Mouse (Mus musculus) heart, postnatal 0 days (tissue): Measurements from ENCODE around the gene Tff3. TPM values are rescaled to one million over a fixed set of nuclear protein-coding genes. Genes with fewer than 3 reads are reported as not detected.

Experiments used
- ATAC-seq: fragments of 200-750 bp; cut with Nextera tagmentation; 2 replicates; pipeline ENCODE4 v1.8.0; 2017; ENCODE audit warnings: low read depth, moderate number of reproducible peaks, moderate library complexity; ENCODE audit not compliant: insufficient read depth
- DNase-seq: peaks from one replicate; pipeline ENCODE4 v3.0.0-alpha.2; 2016; ENCODE audit warnings: low spot score
- H3K27ac ChIP-seq: fragments of 300-500 bp; sonication (generic); 2 replicates; pipeline ENCODE4 v1.5.1; 2014; ENCODE audit warnings: low read depth, mild to moderate bottlenecking
- H3K27me3 ChIP-seq: fragments of 300-500 bp; sonication (generic); 2 replicates; pipeline ENCODE4 v1.6.1; 2014; ENCODE audit warnings: low read length, mixed read lengths; ENCODE audit not compliant: control insufficient read depth, insufficient read depth
- H3K36me3 ChIP-seq: fragments of 300-500 bp; sonication (generic); replicated peaks from 2 replicates; pipeline ENCODE4 v1.6.1; 2014; ENCODE audit warnings: low read length, mixed read lengths; ENCODE audit not compliant: control insufficient read depth, insufficient read depth
- H3K4me1 ChIP-seq: fragments of 300-500 bp; sonication (generic); 2 replicates; pipeline ENCODE4 v1.6.1; 2014; ENCODE audit warnings: antibody characterized with exemption; ENCODE audit not compliant: control insufficient read depth, insufficient read depth
- H3K4me2 ChIP-seq: fragments of 300-500 bp; sonication (generic); 2 replicates; pipeline ENCODE4 v1.6.1; 2014; ENCODE audit warnings: low read depth, mild to moderate bottlenecking, low read length, moderate library complexity
- H3K4me3 ChIP-seq: fragments of 300-500 bp; sonication (generic); 2 replicates; pipeline ENCODE4 v1.5.1; 2014; ENCODE audit warnings: low read depth, low read length
- H3K9ac ChIP-seq: fragments of 300-500 bp; sonication (generic); replicated peaks from 2 replicates; pipeline ENCODE4 v1.6.1; 2014; ENCODE audit warnings: low read depth, low read length, mixed read lengths
- H3K9me3 ChIP-seq: fragments of 300-500 bp; sonication (generic); replicated peaks from 2 replicates; pipeline ENCODE4 v1.6.1; 2016; ENCODE audit warnings: low read length; ENCODE audit not compliant: control insufficient read depth
- CTCF ChIP-seq: IDR thresholded peaks from 2 replicates; pipeline ENCODE4 v1.5.1; 2016; ENCODE audit warnings: antibody characterized with exemption, control low read depth, low read depth
- EP300 ChIP-seq: IDR thresholded peaks from 2 replicates; pipeline ENCODE4 v1.6.1; 2016; ENCODE audit warnings: antibody characterized with exemption, low read depth
- WGBS: fragments of 180-500 bp; shearing (Covaris S2); extraction: QIAGEN DNeasy Blood & Tissue Kit; methylation state at CpG from one replicate; pipeline ENCODE4 v1.1.7; 2014; 5-methylcytosine and 5-hydroxymethylcytosine counted together
- polyA plus RNA-seq: library from polyadenylated mRNA; unstranded; fragments of >200 nt; fragmentation: Nextera tagmentation; extraction: Ambion mirVana; gene quantifications from 2 replicates; pipeline ENCODE4 v1.2.1, GENCODE M21; 2015
- total RNA-seq: library from RNA; depleted of rRNA; stranded (reverse); fragments of >200 nt; gene quantifications from 2 replicates; pipeline ENCODE4 v1.2.3, GENCODE M21; 2014; ENCODE audit warnings: low replicate concordance; rRNA removed

Gene Tff3
- not detected in 2 replicates for total RNA-seq
- polyA plus RNA-seq = not detected in 2 replicates

- WGBS = 26% methylated on average over 2 of the region's 2 CpGs
- Histone ChIP-seq H3K4me1 (no peaks in the 10 kb centered on the region), H3K4me3 (no peak within 1 kb of the TSS), H3K9me3 (no peaks in the 10 kb centered on the region), H3K27ac (no peak within 1 kb of the TSS), H3K27me3 (no peaks in the 10 kb centered on the region), H3K4me2 (no peak within 1 kb of the TSS), H3K36me3 (no peaks in the 10 kb centered on the region), H3K9ac (no peak within 1 kb of the TSS)
- no peak for TF ChIP-seq EP300
- no peak for TF ChIP-seq CTCF
- DNase-seq (no peak), ATAC-seq (no peak)
These were observed at the start of gene Tff3 for GRCm38 (mm10) chr17:31129452-31129851. TSS of gene Tff3 (minus strand) at chr17:31129646.

GRCm38 (mm10) chr17:31176321-31176720, 46.9 kb upstream of the Tff3 start:
- Histone ChIP-seq H3K9ac (no peak overlapping the region), H3K27me3 (no peaks in the 10 kb centered on the region), H3K4me2 (no peak overlapping the region), H3K36me3 (no peaks in the 10 kb centered on the region), H3K4me1 (no peaks in the 10 kb centered on the region), H3K4me3 (no peak overlapping the region), H3K27ac (no peak overlapping the region), H3K9me3 (no peaks in the 10 kb centered on the region)
- ATAC-seq (no peak), DNase-seq (no peak)
- whole genome bisulfite sequencing = 77% methylated on average over 4 of the region's 4 CpGs
- no peak for TF ChIP-seq CTCF
- no peak for TF ChIP-seq EP300

- no peak for ATAC-seq
- 81% methylated on average over 5 of the region's 5 CpGs for WGBS
- Histone ChIP-seq H3K4me1 (no peaks in the 10 kb centered on the region), H3K36me3 (no peaks in the 10 kb centered on the region), H3K27me3 (no peaks in the 10 kb centered on the region), H3K4me2 (no peak overlapping the region), H3K4me3 (no peak overlapping the region), H3K9me3 (no peaks in the 10 kb centered on the region), H3K27ac (no peak overlapping the region), H3K9ac (no peak overlapping the region)
- no peak for TF ChIP-seq CTCF
- TF ChIP-seq EP300 = no peak
- no peak for DNase-seq
These were observed 40.4 kb upstream of the Tff3 start for GRCm38 (mm10) chr17:31169796-31170195.

- 62% methylated on average over 6 of the region's 6 CpGs for WGBS
- Histone ChIP-seq H3K9ac (no peak within 1 kb of the TSS), H3K4me1 (no peaks in the 10 kb centered on the region), H3K27ac (no peak within 1 kb of the TSS), H3K27me3 (no peaks in the 10 kb centered on the region), H3K9me3 (no peaks in the 10 kb centered on the region), H3K36me3 (no peaks in the 10 kb centered on the region), H3K4me2 (no peak within 1 kb of the TSS), H3K4me3 (no peak within 1 kb of the TSS)
- TF ChIP-seq EP300 = no peak
- no peak for TF ChIP-seq CTCF
- no peak for ATAC-seq
- no peak for DNase-seq
These were observed 35.7 kb upstream of the Tff3 start, which contains the start of gene Tff1 for GRCm38 (mm10) chr17:31165127-31165526. TSS of gene Tff1 (minus strand) at chr17:31165277.

- Histone ChIP-seq H3K4me1 (no peaks in the 10 kb centered on the region), H3K27me3 (no peaks in the 10 kb centered on the region), H3K9ac (no peak overlapping the region), H3K27ac (no peak overlapping the region), H3K4me3 (no peak overlapping the region), H3K4me2 (no peak overlapping the region), H3K9me3 (no peaks in the 10 kb centered on the region; the same call in 1 of the 2 replicates), H3K36me3 (no peaks in the 10 kb centered on the region)
- DNase-seq (no peak), ATAC-seq (no peak)
- TF ChIP-seq EP300 = no peak
- no peak for TF ChIP-seq CTCF
- 62% methylated on average over 2 of the region's 2 CpGs for WGBS
These were observed 34.4 kb upstream of the Tff3 start for GRCm38 (mm10) chr17:31163821-31164220.

- Histone ChIP-seq H3K4me2 (no peak overlapping the region), H3K4me1 (no peaks in the 10 kb centered on the region), H3K27ac (no peak overlapping the region), H3K27me3 (no peaks in the 10 kb centered on the region), H3K9me3 (no peaks in the 10 kb centered on the region; the same call in 1 of the 2 replicates), H3K9ac (no peak overlapping the region), H3K4me3 (no peak overlapping the region), H3K36me3 (no peaks in the 10 kb centered on the region)
- DNase-seq (no peak), ATAC-seq (no peak)
- 61% methylated on average over 12 of the region's 12 CpGs for WGBS
- TF ChIP-seq CTCF = no peak
- TF ChIP-seq EP300 = no peak
These were observed 33.2 kb upstream of the Tff3 start for GRCm38 (mm10) chr17:31162607-31163006.
